Mouse (Mus musculus): ENCODE measurements around the gene Sec23a. TPM values are rescaled to one million over a fixed set of nuclear protein-coding genes. Genes with fewer than 3 reads are reported as not detected.

The Sec23a gene
- total and polyA plus RNA-seq, 2 experiments from 2014 or later = 42.8 to 58.9 TPM

- ATAC-seq (ENCODE audit: insufficient read depth, low read depth) (no peak), DNase-seq (ENCODE audit: low spot score) (no peak)
- Histone ChIP-seq H3K9ac (replicated peaks; ENCODE audit: low read depth, low read length) (no peak overlapping the region), H3K27ac (ENCODE audit: low read depth) (no peak overlapping the region), H3K27me3 (ENCODE audit: control insufficient read depth, insufficient read depth, low read length) (no peaks in the 10 kb centered on the region), H3K9me3 (replicated peaks; ENCODE audit: control insufficient read depth, low read length) (no peaks in the 10 kb centered on the region), H3K4me2 (ENCODE audit: low read depth, low read length) (no peak overlapping the region), H3K4me1 (ENCODE audit: control insufficient read depth, insufficient read depth) (no peaks in the 10 kb centered on the region), H3K36me3 (replicated peaks; ENCODE audit: control insufficient read depth, insufficient read depth, low read length) (peaks cover 71% of the 10 kb centered on the region), H3K4me3 (ENCODE audit: low read depth, low read length) (no peak overlapping the region)
- TF ChIP-seq CTCF (IDR thresholded peaks at IDR 0.05; ENCODE audit: low read depth) = 0 out of 2 replicates have a peak, but pooled peaks have one; percentile 7
- TF ChIP-seq EP300 (IDR thresholded peaks at IDR 0.05; ENCODE audit: low read depth) = no peak
- 77% methylated on average over 2 of the region's 2 CpGs for WGBS
These were observed 34.9 kb downstream of the Sec23a start for GRCm38 (mm10) chr12:58976966-58977365.

DNA sequence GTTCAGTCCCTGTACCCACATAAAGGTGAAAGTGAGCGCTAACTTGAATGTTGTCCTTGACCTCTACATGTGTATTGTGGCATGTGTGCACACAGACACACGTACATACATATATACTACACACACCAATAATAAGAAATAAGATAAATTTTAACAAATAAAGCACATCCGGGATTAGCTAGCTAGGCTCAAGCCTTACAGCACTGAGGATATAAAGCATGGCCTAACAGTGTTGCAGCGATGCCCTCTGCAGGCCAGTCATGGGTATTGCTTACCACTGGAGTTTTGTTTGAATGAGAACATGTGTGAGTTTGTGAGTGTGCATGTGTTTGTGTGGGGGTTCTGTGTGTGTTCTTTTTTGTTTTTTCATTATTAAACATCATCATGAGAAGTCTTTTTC lies 47.2 kb downstream of the Sec23a start:
- Histone ChIP-seq H3K4me2 (ENCODE audit: low read depth, low read length) (no peak overlapping the region), H3K27me3 (ENCODE audit: control insufficient read depth, insufficient read depth, low read length) (no peaks in the 10 kb centered on the region), H3K9me3 (replicated peaks; ENCODE audit: control insufficient read depth, low read length) (no peaks in the 10 kb centered on the region), H3K27ac (ENCODE audit: low read depth) (no peak overlapping the region), H3K4me1 (ENCODE audit: control insufficient read depth, insufficient read depth) (no peaks in the 10 kb centered on the region), H3K36me3 (replicated peaks; ENCODE audit: control insufficient read depth, insufficient read depth, low read length) (peaks cover 58% of the 10 kb centered on the region), H3K9ac (replicated peaks; ENCODE audit: low read depth, low read length) (no peak overlapping the region), H3K4me3 (ENCODE audit: low read depth, low read length) (no peak overlapping the region)
- WGBS = 73% methylated on average over 4 of the region's 4 CpGs
- peak; percentile 65 for TF ChIP-seq CTCF (IDR thresholded peaks at IDR 0.05; ENCODE audit: low read depth)
- no peak for TF ChIP-seq EP300 (IDR thresholded peaks at IDR 0.05; ENCODE audit: low read depth)
- DNase-seq (ENCODE audit: low spot score) = no peak
- no peak for ATAC-seq (ENCODE audit: insufficient read depth, low read depth)

- Histone ChIP-seq H3K4me2 (ENCODE audit: low read depth, low read length) (no peak overlapping the region), H3K4me1 (ENCODE audit: control insufficient read depth, insufficient read depth) (no peaks in the 10 kb centered on the region), H3K27ac (ENCODE audit: low read depth) (no peak overlapping the region), H3K4me3 (ENCODE audit: low read depth, low read length) (no peak overlapping the region), H3K27me3 (ENCODE audit: control insufficient read depth, insufficient read depth, low read length) (no peaks in the 10 kb centered on the region), H3K9me3 (replicated peaks; ENCODE audit: control insufficient read depth, low read length) (no peaks in the 10 kb centered on the region), H3K36me3 (replicated peaks; ENCODE audit: control insufficient read depth, insufficient read depth, low read length) (peaks cover 52% of the 10 kb centered on the region), H3K9ac (replicated peaks; ENCODE audit: low read depth, low read length) (no peak overlapping the region)
- WGBS = 64% methylated on average over 1 of the region's 1 CpGs
- DNase-seq (ENCODE audit: low spot score) = no peak
- ATAC-seq (ENCODE audit: insufficient read depth, low read depth) = no peak
- TF ChIP-seq EP300 (IDR thresholded peaks at IDR 0.05; ENCODE audit: low read depth) = no peak
- TF ChIP-seq CTCF (IDR thresholded peaks at IDR 0.05; ENCODE audit: low read depth) = no peak
These were observed 51.0 kb downstream of the Sec23a start for GRCm38 (mm10) chr12:58960844-58961243.

- 56% methylated on average over 7 of the region's 7 CpGs for WGBS
- H3K9ac ChIP-seq (replicated peaks; ENCODE audit: low read depth, low read length) = no peak overlapping the region
- H3K27ac ChIP-seq (ENCODE audit: low read depth) = no peak overlapping the region
- no peaks in the 10 kb centered on the region for H3K27me3 ChIP-seq (ENCODE audit: control insufficient read depth, insufficient read depth, low read length)
- DNase-seq (ENCODE audit: low spot score) (no peak), ATAC-seq (ENCODE audit: insufficient read depth, low read depth) (no peak)
- H3K4me2 ChIP-seq (ENCODE audit: low read depth, low read length) = no peak overlapping the region
- no peaks in the 10 kb centered on the region for H3K9me3 ChIP-seq (replicated peaks; ENCODE audit: control insufficient read depth, low read length)
- TF ChIP-seq EP300 (IDR thresholded peaks at IDR 0.05; ENCODE audit: low read depth) (no peak), CTCF (IDR thresholded peaks at IDR 0.05; ENCODE audit: low read depth) (no peak)
- H3K4me1 ChIP-seq (ENCODE audit: control insufficient read depth, insufficient read depth) = no peaks in the 10 kb centered on the region
- H3K4me3 ChIP-seq (ENCODE audit: low read depth, low read length) = no peak overlapping the region
- peaks cover 22% of the 10 kb centered on the region for H3K36me3 ChIP-seq (replicated peaks; ENCODE audit: control insufficient read depth, insufficient read depth, low read length)
These were observed 55.2 kb downstream of the Sec23a start for GRCm38 (mm10) chr12:58956624-58957023.

- Histone ChIP-seq H3K4me1 (ENCODE audit: control insufficient read depth, insufficient read depth) (no peaks in the 10 kb centered on the region), H3K27me3 (ENCODE audit: control insufficient read depth, insufficient read depth, low read length) (no peaks in the 10 kb centered on the region), H3K9ac (replicated peaks; ENCODE audit: low read depth, low read length) (no peak overlapping the region), H3K9me3 (replicated peaks; ENCODE audit: control insufficient read depth, low read length) (no peaks in the 10 kb centered on the region), H3K4me2 (ENCODE audit: low read depth, low read length) (no peak overlapping the region), H3K4me3 (ENCODE audit: low read depth, low read length) (no peak overlapping the region), H3K27ac (ENCODE audit: low read depth) (no peak overlapping the region), H3K36me3 (replicated peaks; ENCODE audit: control insufficient read depth, insufficient read depth, low read length) (peaks cover 22% of the 10 kb centered on the region)
- TF ChIP-seq CTCF (IDR thresholded peaks at IDR 0.05; ENCODE audit: low read depth) = no peak
- TF ChIP-seq EP300 (IDR thresholded peaks at IDR 0.05; ENCODE audit: low read depth) = no peak
- DNase-seq (ENCODE audit: low spot score) (no peak), ATAC-seq (ENCODE audit: insufficient read depth, low read depth) (no peak)
- WGBS = 65% methylated on average over 7 of the region's 7 CpGs
These were observed 55.7 kb downstream of the Sec23a start for GRCm38 (mm10) chr12:58956162-58956561.

DNA sequence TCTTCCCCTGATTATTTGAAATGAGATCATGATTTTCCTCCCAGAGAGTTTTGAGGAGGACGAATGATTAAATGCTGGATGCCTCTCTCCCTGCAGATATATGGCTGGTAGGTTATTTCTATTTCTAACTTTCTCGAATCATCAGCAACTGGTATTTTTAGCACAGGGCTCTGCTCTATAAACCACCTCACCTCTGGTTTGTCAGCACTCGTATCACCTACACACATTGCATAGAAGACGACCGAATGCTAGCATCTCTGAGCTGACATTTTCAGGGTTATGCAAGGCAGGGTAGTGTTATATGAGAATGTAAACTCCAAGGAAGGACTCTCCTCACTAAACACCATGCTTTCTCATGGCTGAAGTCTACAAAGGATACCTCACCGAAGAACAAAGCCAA lies 63.9 kb downstream of the Sec23a start:
- TF ChIP-seq EP300 (IDR thresholded peaks at IDR 0.05; ENCODE audit: low read depth) = no peak
- no peaks in the 10 kb centered on the region for H3K9me3 ChIP-seq (replicated peaks; ENCODE audit: control insufficient read depth, low read length)
- H3K4me1 ChIP-seq (ENCODE audit: control insufficient read depth, insufficient read depth) = peaks cover 6% of the 10 kb centered on the region; the same call in 1 of the 2 replicates
- no peaks in the 10 kb centered on the region for H3K27me3 ChIP-seq (ENCODE audit: control insufficient read depth, insufficient read depth, low read length)
- no peak overlapping the region for H3K9ac ChIP-seq (replicated peaks; ENCODE audit: low read depth, low read length)
- H3K36me3 ChIP-seq (replicated peaks; ENCODE audit: control insufficient read depth, insufficient read depth, low read length) = no peaks in the 10 kb centered on the region
- no peak for DNase-seq (ENCODE audit: low spot score)
- no peak overlapping the region for H3K4me3 ChIP-seq (ENCODE audit: low read depth, low read length)
- WGBS = 39% methylated on average over 6 of the region's 6 CpGs
- ATAC-seq (ENCODE audit: insufficient read depth, low read depth) = peak; percentile 27; the same call in 1 of the 2 replicates
- no peak overlapping the region for H3K27ac ChIP-seq (ENCODE audit: low read depth)
- peak overlapping the region; percentile 1; the same call in 1 of the 2 replicates for H3K4me2 ChIP-seq (ENCODE audit: low read depth, low read length)
